Mouse (Mus musculus) intestine, postnatal 0 days (tissue): ENCODE measurements around the gene Tbcd. TPM values are rescaled to one million over a fixed set of nuclear protein-coding genes. Genes with fewer than 3 reads are reported as not detected.

Experiments used
- ATAC-seq: fragments of 200-750 bp; cut with Nextera tagmentation; 2 replicates; pipeline ENCODE4 v1.8.0; 2017; ENCODE audit warnings: mild to moderate bottlenecking, moderate TSS enrichment, moderate library complexity
- H3K27ac ChIP-seq: fragments of 300-500 bp; sonication (generic); 2 replicates; pipeline ENCODE4 v1.5.1; 2014; ENCODE audit warnings: mild to moderate bottlenecking, low read depth, low read length, moderate library complexity
- H3K27me3 ChIP-seq: fragments of 300-500 bp; sonication (generic); replicated peaks from 2 replicates; pipeline ENCODE4 v1.6.1; 2014; ENCODE audit warnings: low read length, mixed read lengths; ENCODE audit not compliant: control insufficient read depth, insufficient read depth
- H3K36me3 ChIP-seq: fragments of 300-500 bp; sonication (generic); 2 replicates; pipeline ENCODE4 v1.6.1; 2014; ENCODE audit warnings: mild to moderate bottlenecking, moderate library complexity; ENCODE audit not compliant: control insufficient read depth, insufficient read depth
- H3K4me1 ChIP-seq: fragments of 300-500 bp; sonication (generic); replicated peaks from 2 replicates; pipeline ENCODE4 v1.6.1; 2014; ENCODE audit warnings: antibody characterized with exemption, low read length, mixed read lengths; ENCODE audit not compliant: control insufficient read depth, insufficient read depth
- H3K4me2 ChIP-seq: fragments of 300-500 bp; sonication (generic); replicated peaks from 2 replicates; pipeline ENCODE4 v1.6.1; 2014; ENCODE audit warnings: low read depth, mild to moderate bottlenecking, moderate library complexity
- H3K4me3 ChIP-seq: fragments of 300-500 bp; sonication (generic); 2 replicates; pipeline ENCODE4 v1.5.1; 2014; ENCODE audit warnings: low read depth, low read length
- H3K9ac ChIP-seq: fragments of 300-500 bp; sonication (generic); 2 replicates; pipeline ENCODE4 v1.6.1; 2014; ENCODE audit warnings: mild to moderate bottlenecking, low read depth, low read length
- H3K9me3 ChIP-seq: fragments of 300-500 bp; sonication (generic); 2 replicates; pipeline ENCODE4 v1.6.1; 2016; ENCODE audit warnings: mixed run types; ENCODE audit not compliant: control insufficient read depth
- CTCF ChIP-seq: sonication (generic); IDR thresholded peaks from 2 replicates; pipeline ENCODE4 v1.5.1; 2016; ENCODE audit warnings: low read depth, mild to moderate bottlenecking, control low read depth, antibody characterized with exemption, moderate library complexity
- WGBS: fragments of 180-500 bp; shearing (Covaris S2); extraction: QIAGEN DNeasy Blood & Tissue Kit; methylation state at CpG from one replicate; pipeline ENCODE4 v1.1.7; 2014; 5-methylcytosine and 5-hydroxymethylcytosine counted together
- polyA plus RNA-seq: library from polyadenylated mRNA; unstranded; fragments of >200 nt; fragmentation: Nextera tagmentation; extraction: Ambion mirVana; gene quantifications from 2 replicates; pipeline ENCODE4 v1.2.1, GENCODE M21; 2015

The Tbcd gene
- polyA plus RNA-seq, 1 experiment from 2014 or later: 29.9 TPM

- H3K9me3 ChIP-seq: no peaks in the 10 kb centered on the region
- no peak for TF ChIP-seq CTCF
- peaks cover 25% of the 10 kb centered on the region for H3K36me3 ChIP-seq
- no peak overlapping the region for H3K4me2 ChIP-seq
- no peak overlapping the region for H3K27ac ChIP-seq
- H3K27me3 ChIP-seq: no peaks in the 10 kb centered on the region
- H3K4me1 ChIP-seq: no peaks in the 10 kb centered on the region
- H3K4me3 ChIP-seq: no peak overlapping the region
- ATAC-seq: no peak
- H3K9ac ChIP-seq: no peak overlapping the region
These were observed 130.1 kb downstream of the Tbcd start for GRCm38 (mm10) chr11:121581856-121582255.

GRCm38 (mm10) chr11:121597254-121597653 is 145.5 kb downstream of the Tbcd start:
- Histone ChIP-seq H3K4me3 (no peak overlapping the region), H3K4me1 (no peaks in the 10 kb centered on the region), H3K27ac (no peak overlapping the region), H3K9me3 (no peaks in the 10 kb centered on the region), H3K9ac (no peak overlapping the region), H3K27me3 (no peaks in the 10 kb centered on the region), H3K4me2 (no peak overlapping the region), H3K36me3 (peaks cover 59% of the 10 kb centered on the region)
- ATAC-seq: no peak
- TF ChIP-seq CTCF: no peak
- 93% methylated on average over 6 of the region's 6 CpGs for WGBS

DNA sequence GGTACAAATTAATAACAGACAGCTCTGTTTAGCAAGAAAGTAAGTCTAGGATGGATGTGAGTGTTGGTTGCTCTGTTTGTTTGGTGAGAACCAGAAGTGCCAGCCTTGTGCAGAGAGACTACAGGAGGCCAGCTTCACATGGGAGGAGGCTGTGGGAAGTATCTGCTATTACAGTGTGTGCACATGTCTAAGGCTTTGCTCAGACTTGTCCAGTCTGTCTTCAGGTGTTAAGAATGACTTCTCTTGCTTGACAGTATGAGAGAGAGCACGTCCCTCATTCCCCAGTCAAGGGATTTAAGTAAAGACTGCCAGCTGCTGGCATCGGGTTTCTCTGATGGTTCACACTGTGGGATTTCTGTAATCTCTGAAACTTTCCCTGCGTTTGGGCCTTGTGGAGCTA is 149.7 kb downstream of the Tbcd start:
- TF ChIP-seq CTCF: no peak
- Histone ChIP-seq H3K4me1 (no peaks in the 10 kb centered on the region), H3K9me3 (no peaks in the 10 kb centered on the region), H3K36me3 (peaks cover 70% of the 10 kb centered on the region), H3K27me3 (no peaks in the 10 kb centered on the region), H3K4me2 (no peak overlapping the region), H3K27ac (no peak overlapping the region), H3K4me3 (no peak overlapping the region), H3K9ac (no peak overlapping the region)
- WGBS: 90% methylated on average over 3 of the region's 3 CpGs
- no peak for ATAC-seq

DNA sequence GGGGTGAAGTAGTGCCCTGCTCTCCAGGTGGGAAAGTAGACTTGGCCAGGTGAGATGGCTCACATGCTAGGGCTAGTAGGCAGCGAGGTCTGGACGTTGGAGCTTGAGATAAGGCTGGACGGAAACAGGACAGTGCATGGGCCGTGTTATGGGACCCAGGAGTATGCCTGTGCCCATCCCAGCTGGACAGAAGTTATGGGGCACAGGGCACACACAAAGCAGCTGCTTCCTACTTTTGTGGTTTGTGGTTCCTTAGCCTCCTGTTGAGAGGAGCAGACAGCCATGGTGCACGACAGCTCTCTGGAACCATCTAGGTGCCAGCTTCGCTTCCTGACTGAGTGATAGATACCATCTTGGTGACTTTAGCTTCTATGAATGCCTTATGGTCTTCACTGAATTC is 153.9 kb downstream of the Tbcd start:
- Histone ChIP-seq H3K9ac (no peak overlapping the region), H3K36me3 (peaks cover 71% of the 10 kb centered on the region), H3K27me3 (no peaks in the 10 kb centered on the region), H3K27ac (no peak overlapping the region), H3K4me1 (no peaks in the 10 kb centered on the region), H3K4me2 (no peak overlapping the region), H3K4me3 (no peak overlapping the region), H3K9me3 (no peaks in the 10 kb centered on the region)
- WGBS: 91% methylated on average over 6 of the region's 6 CpGs
- no peak for ATAC-seq
- TF ChIP-seq CTCF: no peak

DNA sequence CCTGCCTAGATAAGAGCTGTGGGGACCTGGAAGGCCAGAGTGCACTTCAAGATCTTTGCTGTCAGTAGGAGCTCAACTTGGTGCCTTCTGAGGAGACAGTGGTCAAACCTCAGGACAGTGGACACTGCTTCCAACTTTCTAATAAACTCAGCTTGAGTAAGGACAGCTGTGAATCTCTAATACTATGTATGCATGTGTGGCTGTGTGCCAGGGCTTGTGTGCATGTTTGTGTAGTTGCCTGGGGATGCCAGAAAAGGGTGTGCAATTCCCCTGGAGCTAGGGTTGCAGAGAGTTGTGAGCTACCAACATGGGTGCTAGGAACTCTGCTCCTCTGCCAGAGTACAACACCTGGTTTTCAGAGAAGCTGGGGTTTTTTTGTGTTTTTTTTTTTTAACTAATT is 159.2 kb downstream of the Tbcd start:
- H3K4me3 ChIP-seq: no peak overlapping the region
- ATAC-seq: no peak
- H3K27ac ChIP-seq: no peak overlapping the region

DNA sequence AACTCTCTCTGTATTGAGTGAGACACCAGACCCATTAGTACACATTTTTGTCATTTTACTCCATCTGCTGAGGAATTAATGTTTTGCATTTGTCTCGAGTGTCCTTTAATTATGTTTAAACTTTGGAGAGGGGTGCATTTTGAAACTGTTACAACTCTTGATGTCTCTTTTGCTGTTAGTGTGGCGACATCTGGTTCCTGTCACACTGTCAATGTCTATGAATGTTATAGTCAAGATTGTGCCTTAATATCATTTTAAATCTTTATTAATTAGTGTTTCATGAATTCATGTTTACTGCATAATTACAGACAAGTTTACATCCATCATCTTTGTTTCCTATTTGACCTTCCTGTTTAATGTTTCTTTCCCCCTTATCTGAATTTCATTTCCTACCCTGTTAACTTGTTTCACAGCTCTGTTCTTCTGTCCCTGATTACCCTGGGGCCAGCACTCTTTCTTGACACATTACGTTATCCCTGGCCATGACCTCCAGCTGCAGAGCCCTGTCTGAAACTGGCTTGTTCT is 164.3 kb downstream of the Tbcd start:
- H3K36me3 ChIP-seq: peaks cover 51% of the 10 kb centered on the region
- ATAC-seq: no peak

More for the DNA sequence above, 159.2 kb downstream of the Tbcd start:
- Histone ChIP-seq H3K36me3 (peaks cover 41% of the 10 kb centered on the region; the same call in 1 of the 2 replicates), H3K27me3 (no peaks in the 10 kb centered on the region), H3K9ac (no peak overlapping the region), H3K4me2 (no peak overlapping the region), H3K9me3 (no peaks in the 10 kb centered on the region), H3K4me1 (no peaks in the 10 kb centered on the region; the same call in 1 of the 2 replicates)
- TF ChIP-seq CTCF: no peak

GRCm38 (mm10) chr11:121616501-121616900 is 164.8 kb downstream of the Tbcd start:
- Histone ChIP-seq H3K4me1 (peaks cover 5% of the 10 kb centered on the region), H3K36me3 (peaks cover 51% of the 10 kb centered on the region), H3K9me3 (no peaks in the 10 kb centered on the region), H3K4me3 (no peak overlapping the region), H3K9ac (no peak overlapping the region), H3K4me2 (no peak overlapping the region), H3K27me3 (no peaks in the 10 kb centered on the region), H3K27ac (no peak overlapping the region)
- ATAC-seq: no peak
- TF ChIP-seq CTCF: no peak

More for the DNA sequence above, 164.3 kb downstream of the Tbcd start:
- H3K4me2 ChIP-seq: no peak overlapping the region
- H3K27me3 ChIP-seq: no peaks in the 10 kb centered on the region
- 53% methylated on average over 3 of the region's 3 CpGs for WGBS
- no peak for TF ChIP-seq CTCF
- peaks cover 5% of the 10 kb centered on the region for H3K4me1 ChIP-seq
- no peak overlapping the region for H3K9ac ChIP-seq
- no peaks in the 10 kb centered on the region for H3K9me3 ChIP-seq
- no peak overlapping the region for H3K27ac ChIP-seq
- no peak overlapping the region for H3K4me3 ChIP-seq
